Mouse (Mus musculus): ENCODE results near the gene Olfr871. TPM values are rescaled to one million over a fixed set of nuclear protein-coding genes. Genes with fewer than 3 reads are reported as not detected.
"Not testable (repeated sequence)": the region's sequence is repeated elsewhere in the genome, so short reads cannot be mapped to it uniquely, and the experiment has no call there.

Gene Olfr871
- not detected in 2 replicates for polyA plus RNA-seq (2015; fragmentation: Nextera tagmentation; extraction: Ambion mirVana)

- Histone ChIP-seq H3K4me1 (replicated peaks; ENCODE audit: control insufficient read depth, insufficient read depth, low read length) (no peaks in the 10 kb centered on the region), H3K9me3 (ENCODE audit: control insufficient read depth) (no peaks in the 10 kb centered on the region)
These were observed at the start of gene Olfr871 for GRCm38 (mm10) chr9:20211907-20212306. Olfr871 (plus strand) TSS chr9:20212207.

GRCm38 (mm10) chr9:20173957-20174356, 38.0 kb upstream of the Olfr871 start, which contains the start of gene Olfr870:
Olfr870 (minus strand) TSS chr9:20174057.
- no peak within 1 kb of the TSS for H3K4me2 ChIP-seq (replicated peaks; ENCODE audit: low read depth)
- no peaks in the 10 kb centered on the region for H3K36me3 ChIP-seq (ENCODE audit: control insufficient read depth, insufficient read depth)
- H3K27me3 ChIP-seq (replicated peaks; ENCODE audit: control insufficient read depth, insufficient read depth, low read length): no peaks in the 10 kb centered on the region
- WGBS: 77% methylated on average over 2 of the region's 2 CpGs
- H3K4me3 ChIP-seq (ENCODE audit: low read depth, low read length): no peak within 1 kb of the TSS
- ATAC-seq: no peak
- no peaks in the 10 kb centered on the region for H3K4me1 ChIP-seq (replicated peaks; ENCODE audit: control insufficient read depth, insufficient read depth, low read length)
- H3K9me3 ChIP-seq (ENCODE audit: control insufficient read depth): no peaks in the 10 kb centered on the region
- no peak within 1 kb of the TSS for H3K27ac ChIP-seq (ENCODE audit: low read depth, low read length)
- H3K9ac ChIP-seq (ENCODE audit: low read depth, low read length): no peak within 1 kb of the TSS
- TF ChIP-seq CTCF (IDR thresholded peaks at IDR 0.05; ENCODE audit: low read depth): no peak

More at GRCm38 (mm10) chr9:20211907-20212306, at the start of gene Olfr871:
- TF ChIP-seq CTCF (IDR thresholded peaks at IDR 0.05; ENCODE audit: low read depth): no peak
- Histone ChIP-seq H3K4me2 (replicated peaks; ENCODE audit: low read depth) (no peak within 1 kb of the TSS), H3K36me3 (ENCODE audit: control insufficient read depth, insufficient read depth) (no peaks in the 10 kb centered on the region), H3K27me3 (replicated peaks; ENCODE audit: control insufficient read depth, insufficient read depth, low read length) (no peaks in the 10 kb centered on the region), H3K9ac (ENCODE audit: low read depth, low read length) (no peak within 1 kb of the TSS), H3K4me3 (ENCODE audit: low read depth, low read length) (no peak within 1 kb of the TSS), H3K27ac (ENCODE audit: low read depth, low read length) (no peak within 1 kb of the TSS)
- no peak for ATAC-seq

- Histone ChIP-seq H3K9ac (ENCODE audit: low read depth, low read length) (no peak overlapping the region), H3K4me2 (replicated peaks; ENCODE audit: low read depth) (no peak overlapping the region), H3K27me3 (replicated peaks; ENCODE audit: control insufficient read depth, insufficient read depth, low read length) (no peaks in the 10 kb centered on the region), H3K27ac (ENCODE audit: low read depth, low read length) (no peak overlapping the region), H3K9me3 (ENCODE audit: control insufficient read depth) (peaks cover 6% of the 10 kb centered on the region; the same call in 1 of the 2 replicates), H3K36me3 (ENCODE audit: control insufficient read depth, insufficient read depth) (no peaks in the 10 kb centered on the region), H3K4me3 (ENCODE audit: low read depth, low read length) (no peak overlapping the region), H3K4me1 (replicated peaks; ENCODE audit: control insufficient read depth, insufficient read depth, low read length) (no peaks in the 10 kb centered on the region)
- ATAC-seq: no peak
- TF ChIP-seq CTCF (IDR thresholded peaks at IDR 0.05; ENCODE audit: low read depth): no peak
- whole genome bisulfite sequencing: 59% methylated on average over 5 of the region's 5 CpGs
These were observed 32.5 kb upstream of the Olfr871 start for GRCm38 (mm10) chr9:20179463-20179862.

- WGBS: 48% methylated on average over 1 of the region's 1 CpGs
- H3K27me3 ChIP-seq (replicated peaks; ENCODE audit: control insufficient read depth, insufficient read depth, low read length): no peaks in the 10 kb centered on the region
- no peak for TF ChIP-seq CTCF (IDR thresholded peaks at IDR 0.05; ENCODE audit: low read depth)
These were observed 9.9 kb upstream of the Olfr871 start for GRCm38 (mm10) chr9:20202131-20202530.

GRCm38 (mm10) chr9:20203413-20203984, 8.5 kb upstream of the Olfr871 start:
- not testable (repeated sequence) for H3K9ac ChIP-seq (ENCODE audit: low read depth, low read length); H3K36me3 ChIP-seq (ENCODE audit: control insufficient read depth, insufficient read depth); H3K9me3 ChIP-seq (ENCODE audit: control insufficient read depth); H3K4me3 ChIP-seq (ENCODE audit: low read depth, low read length); H3K27me3 ChIP-seq (replicated peaks; ENCODE audit: control insufficient read depth, insufficient read depth, low read length); H3K27ac ChIP-seq (ENCODE audit: low read depth, low read length); H3K4me1 ChIP-seq (replicated peaks; ENCODE audit: control insufficient read depth, insufficient read depth, low read length); ATAC-seq; H3K4me2 ChIP-seq (replicated peaks; ENCODE audit: low read depth)
- 93% methylated on average over 7 of the region's 7 CpGs for WGBS

More at GRCm38 (mm10) chr9:20202131-20202530, 9.9 kb upstream of the Olfr871 start:
- Histone ChIP-seq H3K9me3 (ENCODE audit: control insufficient read depth) (no peaks in the 10 kb centered on the region), H3K36me3 (ENCODE audit: control insufficient read depth, insufficient read depth) (no peaks in the 10 kb centered on the region), H3K27ac (ENCODE audit: low read depth, low read length) (no peak overlapping the region), H3K9ac (ENCODE audit: low read depth, low read length) (no peak overlapping the region), H3K4me2 (replicated peaks; ENCODE audit: low read depth) (no peak overlapping the region), H3K4me3 (ENCODE audit: low read depth, low read length) (no peak overlapping the region), H3K4me1 (replicated peaks; ENCODE audit: control insufficient read depth, insufficient read depth, low read length) (no peaks in the 10 kb centered on the region)
- no peak for ATAC-seq

- Histone ChIP-seq H3K4me2 (replicated peaks; ENCODE audit: low read depth) (no peak overlapping the region), H3K9me3 (ENCODE audit: control insufficient read depth) (no peaks in the 10 kb centered on the region), H3K27me3 (replicated peaks; ENCODE audit: control insufficient read depth, insufficient read depth, low read length) (no peaks in the 10 kb centered on the region), H3K27ac (ENCODE audit: low read depth, low read length) (no peak overlapping the region), H3K4me1 (replicated peaks; ENCODE audit: control insufficient read depth, insufficient read depth, low read length) (no peaks in the 10 kb centered on the region), H3K36me3 (ENCODE audit: control insufficient read depth, insufficient read depth) (no peaks in the 10 kb centered on the region), H3K4me3 (ENCODE audit: low read depth, low read length) (no peak overlapping the region), H3K9ac (ENCODE audit: low read depth, low read length) (no peak overlapping the region)
- TF ChIP-seq CTCF (IDR thresholded peaks at IDR 0.05; ENCODE audit: low read depth): no peak
- ATAC-seq: no peak
- WGBS: 50% methylated on average over 1 of the region's 1 CpGs
These were observed 1.2 kb upstream of the Olfr871 start for GRCm38 (mm10) chr9:20210812-20211211.
